In the genomic region with DNA sequence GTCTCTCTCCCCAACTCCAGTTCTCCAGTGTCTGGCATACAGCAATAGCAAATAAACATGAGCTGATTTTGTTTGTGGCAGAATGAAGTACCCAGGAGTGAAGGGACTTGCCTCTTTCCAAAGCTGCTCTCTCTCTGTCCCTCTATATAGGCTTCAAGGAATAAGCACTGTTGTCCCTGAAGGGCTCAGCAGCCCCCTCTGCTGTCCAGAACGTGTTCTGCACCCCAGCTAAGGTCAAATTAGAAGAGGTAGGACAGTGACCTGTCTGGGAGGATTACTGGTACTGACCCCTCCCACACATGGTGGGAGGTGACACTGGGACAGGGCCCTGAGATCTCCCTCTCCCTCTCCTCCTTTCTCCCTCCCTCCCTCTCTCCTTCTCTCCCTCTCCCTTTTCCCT, we compare ENCODE assay signal across 9 mouse cellular contexts.
DNase-seq lines count a peak whose midpoint lies in the region; ATAC-seq and TF ChIP-seq lines count a peak whose summit lies in the region.
"Had no signal": no experiment of that assay in that cellular context is flagged by ENCODE, and none has a peak within 500 bp of the region (broad histone marks: within the 10 kb centered on the region; RNA-seq: fewer than 3 reads in every experiment).

No protein-coding gene starts in this region.

- peak; percentile 27; the same call in 1 of the 2 replicates for TF ChIP-seq CTCF in G1E (IDR thresholded peaks at IDR 0.05; ENCODE audit: low read depth, low read length)

- peak overlapping the region; percentile 23; the same call in 1 of the 2 replicates for H3K4me2 ChIP-seq in lung, embryonic 15.5 days

- 0% methylated on average over 1 of the region's 1 CpGs for WGBS in lung, embryonic 15.5 days

- peak overlapping the region; percentile 36; the same call in 1 of the 2 replicates for H3K27ac ChIP-seq in lung, embryonic 15.5 days

- H3K27me3 ChIP-seq in G1E (ENCODE audit: insufficient read depth, low read length) = peaks cover 10% of the 10 kb centered on the region; the same call in 1 of the 2 replicates
- H3K27me3 ChIP-seq in lung, embryonic 15.5 days = no peaks in the 10 kb centered on the region
- H3K27me3 ChIP-seq: Patski had no signal

- H3K9me3 ChIP-seq in G1E (replicated peaks) = no peaks in the 10 kb centered on the region
- H3K9me3 ChIP-seq in lung, embryonic 15.5 days = no peaks in the 10 kb centered on the region

- peak; percentile 29 for DNase-seq in cerebellum, adult 11 months
- DNase-seq in G1E (ENCODE audit: low spot score) = no peak
- DNase-seq in cerebellum, adult 9-10 months = peak; percentile 57
- peak; percentile 77 for DNase-seq in gastrocnemius, postnatal 10 days
- peak; percentile 57 to 82 for DNase-seq in kidney, postnatal 36 days
- DNase-seq in spleen, adult 12 weeks (ENCODE audit: low spot score) = peak; percentile 29

- ATAC-seq in cerebellum, adult (ENCODE audit: insufficient number of reproducible peaks, low FRiP score, low TSS enrichment) = no peak
- ATAC-seq in G1E (ENCODE audit: extremely low read depth, insufficient number of reproducible peaks, low FRiP score, poor library complexity, severe bottlenecking) = no peak
- ATAC-seq in lung, embryonic 15.5 days (ENCODE audit: borderline replicate concordance, extremely low read depth, low FRiP score, low TSS enrichment) = no peak
- ATAC-seq: Patski had no signal

- no peak overlapping the region for H3K4me3 ChIP-seq in G1E (ENCODE audit: low read depth, low read length)
- no peak overlapping the region for H3K4me3 ChIP-seq in lung, embryonic 15.5 days

- no peak overlapping the region for H3K9ac ChIP-seq in lung, embryonic 15.5 days

- no peaks in the 10 kb centered on the region for H3K4me1 ChIP-seq in G1E (ENCODE audit: insufficient read depth, low read depth, low read length)
- peaks cover 30% of the 10 kb centered on the region for H3K4me1 ChIP-seq in lung, embryonic 15.5 days

- H3K36me3 ChIP-seq in G1E (replicated peaks) = no peaks in the 10 kb centered on the region
- H3K36me3 ChIP-seq in lung, embryonic 15.5 days = no peaks in the 10 kb centered on the region
